Mouse (Mus musculus) heart, adult 2 months (tissue): ENCODE results near the gene Zbtb12. TPM values are rescaled to one million over a fixed set of nuclear protein-coding genes. Genes with fewer than 3 reads are reported as not detected.

Experiments used
- DNase-seq, 2 experiments: peaks; one replicate each; pipeline ENCODE4 v3.0.0; 2021
- H3K27ac ChIP-seq: fragments of 200-600 bp; 2 replicates; pipeline ENCODE4 v1.8.1; 2022
- H3K27me3 ChIP-seq: fragments of 200-500 bp; 2 replicates; pipeline ENCODE4 v1.6.1; 2012; ENCODE audit warnings: mild to moderate bottlenecking, low read length, inconsistent platforms, mixed read lengths; ENCODE audit not compliant: control insufficient read depth, insufficient read depth
- H3K36me3 ChIP-seq: fragments of 200-500 bp; 2 replicates; pipeline ENCODE4 v1.6.1; 2012; ENCODE audit warnings: low read length, inconsistent platforms; ENCODE audit not compliant: control insufficient read depth, insufficient read depth
- H3K4me1 ChIP-seq: fragments of 200-500 bp; 2 replicates; pipeline ENCODE4 v1.6.1; 2011; ENCODE audit warnings: low read length; ENCODE audit not compliant: control insufficient read depth, insufficient read depth
- H3K4me3 ChIP-seq: fragments of 200-600 bp; 2 replicates; pipeline ENCODE4 v1.8.1; 2022
- H3K79me2 ChIP-seq: fragments of 200-500 bp; replicated peaks from 2 replicates; pipeline ENCODE4 v1.6.1; 2012; ENCODE audit warnings: mild to moderate bottlenecking, inconsistent platforms, low read length, moderate library complexity, mixed read lengths; ENCODE audit not compliant: control insufficient read depth, insufficient read depth
- H3K9ac ChIP-seq: fragments of 200-500 bp; 2 replicates; pipeline ENCODE4 v1.6.1; 2012; ENCODE audit warnings: low read depth, mild to moderate bottlenecking, control low read depth, inconsistent platforms, low read length, mixed read lengths
- CTCF ChIP-seq: fragments of 200-600 bp; IDR thresholded peaks from 2 replicates; pipeline ENCODE4 v1.8.1; 2022; ENCODE audit warnings: antibody characterized with exemption, mild to moderate bottlenecking, moderate library complexity
- EP300 ChIP-seq: fragments of 200-500 bp; IDR thresholded peaks from 2 replicates; pipeline ENCODE4 v1.6.1; 2011; ENCODE audit warnings: low read depth, low read length, control low read depth; ENCODE audit not compliant: insufficient read depth
- POLR2A ChIP-seq: fragments of 200-500 bp; IDR thresholded peaks from 2 replicates; pipeline ENCODE4 v1.6.1; 2011; ENCODE audit warnings: mild to moderate bottlenecking, low read depth, low read length, control low read depth; ENCODE audit not compliant: insufficient read depth
- WGBS: fragments of 180-500 bp; shearing (Covaris S2); methylation state at CpG from one replicate; pipeline ENCODE4 v1.1.7; 2018; 5-methylcytosine and 5-hydroxymethylcytosine counted together
- intact Hi-C: fragments of 180-260 bp; cut with DNase I; formaldehyde crosslinking; loops from one replicate; pipeline ENCODE4 v1.15.1; 2025
- polyA plus RNA-seq: library from polyadenylated mRNA; depleted of rRNA; stranded (reverse); fragments of >200 nt; gene quantifications from 2 replicates; pipeline ENCODE4 v1.2.3, GENCODE M21; 2012
- total RNA-seq, 2 experiments: library from RNA; stranded (reverse); gene quantifications; 2 replicates each; pipeline ENCODE4 v1.2.3; 2021

The Zbtb12 gene
- total and polyA plus RNA-seq, 3 experiments, result 7.9 to 10.0 (median 9.0) TPM

DNA sequence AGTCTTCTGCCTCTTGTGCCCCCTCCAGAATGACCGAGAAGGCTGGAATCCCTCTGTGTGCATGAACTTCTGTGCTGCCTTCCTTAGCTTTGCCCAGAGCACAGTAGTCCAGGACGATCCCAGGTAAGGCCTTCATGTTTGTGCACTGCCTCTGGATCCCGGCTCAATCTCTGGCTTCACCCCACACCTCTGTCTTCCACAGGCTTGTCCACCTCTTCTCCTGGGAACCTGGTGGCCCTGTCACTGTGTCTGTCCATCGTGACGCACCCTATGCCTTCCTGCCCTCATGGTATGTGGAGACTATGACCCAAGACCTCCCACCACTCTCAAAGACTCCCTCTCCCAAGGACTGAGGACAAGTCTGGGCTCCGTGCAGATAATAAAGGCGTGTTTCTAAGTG is 40.5 kb upstream of the Zbtb12 start:
- TF ChIP-seq EP300 (no peak), CTCF (no peak), POLR2A (no peak)
- DNase-seq, result no peak
- Histone ChIP-seq H3K27me3 (no peaks in the 10 kb centered on the region), H3K4me1 (peaks cover 4% of the 10 kb centered on the region), H3K36me3 (no peaks in the 10 kb centered on the region), H3K9ac (no peak overlapping the region), H3K4me3 (no peak overlapping the region), H3K79me2 (peaks cover 2% of the 10 kb centered on the region; the same call in 1 of the 2 replicates), H3K27ac (no peak overlapping the region)
- WGBS, result 84% methylated on average over 7 of the region's 7 CpGs
- intact Hi-C loops, result loop anchor here (5.0 to 10.0 kb wide), 2 partner anchors 144 to 406 kb away; partner anchors contain the start of genes Ddx39b and Lsm2

DNA sequence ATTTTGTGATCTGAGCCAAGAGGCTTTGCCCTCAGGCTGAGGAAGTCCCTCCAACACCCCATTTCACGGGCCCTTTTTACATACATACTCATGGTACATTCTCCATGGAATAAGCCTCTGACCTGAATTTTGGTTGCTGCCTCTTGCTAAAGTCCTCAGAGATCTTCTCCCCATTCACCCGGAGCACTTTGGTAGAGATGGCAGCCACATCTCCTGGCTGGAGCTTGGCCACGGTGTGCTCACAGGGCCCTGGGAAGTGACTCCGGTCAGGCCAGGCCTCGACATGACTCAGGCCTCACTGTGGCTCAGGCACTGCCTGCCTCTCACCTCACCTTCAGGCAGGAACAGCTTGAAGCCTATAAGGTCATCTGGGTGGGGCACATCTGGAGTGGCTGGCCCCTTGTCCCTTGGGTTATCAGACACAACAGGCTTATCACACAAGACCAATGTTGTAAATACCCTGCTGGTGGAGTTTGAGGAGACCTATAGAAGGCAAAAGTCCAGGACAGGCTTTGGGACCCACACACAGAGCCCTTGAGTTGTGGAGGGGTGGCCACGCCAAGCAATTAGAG is 38.5 kb upstream of the Zbtb12 start:
- WGBS, result 82% methylated on average over 6 of the region's 6 CpGs
- peaks cover 2% of the 10 kb centered on the region; the same call in 1 of the 2 replicates for H3K79me2 ChIP-seq

DNA sequence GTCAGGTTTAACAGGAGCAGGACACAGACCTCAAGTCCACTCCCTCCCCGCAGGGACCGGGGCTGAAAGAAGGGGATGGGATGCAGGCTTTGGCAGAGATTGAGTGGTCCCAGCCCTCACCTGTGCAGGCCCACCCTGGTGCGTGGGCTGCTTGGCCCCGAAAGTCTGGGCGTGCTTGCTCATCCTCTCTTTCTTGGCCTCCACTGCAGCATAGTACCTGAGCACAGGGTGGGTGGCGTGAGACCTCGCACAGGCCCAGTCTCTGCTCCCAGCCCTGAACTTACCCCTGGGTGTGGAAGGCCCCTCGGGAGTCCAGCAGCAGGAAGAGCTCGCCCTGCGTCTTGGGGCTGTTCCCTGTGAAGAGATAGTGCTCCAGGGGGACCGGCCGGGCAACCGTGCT is 34.4 kb upstream of the Zbtb12 start:
- Histone ChIP-seq H3K36me3 (no peaks in the 10 kb centered on the region), H3K4me3 (no peak overlapping the region), H3K4me1 (peaks cover 3% of the 10 kb centered on the region), H3K27me3 (no peaks in the 10 kb centered on the region), H3K27ac (no peak overlapping the region), H3K9ac (no peak overlapping the region), H3K79me2 (no peaks in the 10 kb centered on the region)
- intact Hi-C loops, result no loop called here
- WGBS, result 87% methylated on average over 13 of the region's 13 CpGs
- TF ChIP-seq CTCF (no peak), POLR2A (no peak), EP300 (no peak)
- DNase-seq, result no peak

More for the DNA sequence above, 38.5 kb upstream of the Zbtb12 start:
- H3K4me1 ChIP-seq, result peaks cover 3% of the 10 kb centered on the region
- H3K27me3 ChIP-seq, result no peaks in the 10 kb centered on the region
- no peaks in the 10 kb centered on the region for H3K36me3 ChIP-seq
- intact Hi-C loops, result no loop called here
- H3K4me3 ChIP-seq, result no peak overlapping the region
- no peak overlapping the region for H3K9ac ChIP-seq
- no peak for TF ChIP-seq CTCF
- no peak for TF ChIP-seq POLR2A
- no peak for TF ChIP-seq EP300
- no peak for DNase-seq
- no peak overlapping the region for H3K27ac ChIP-seq

- 92% methylated on average over 6 of the region's 6 CpGs for WGBS
- DNase-seq, result no peak
- Histone ChIP-seq H3K36me3 (no peaks in the 10 kb centered on the region), H3K4me3 (no peak overlapping the region), H3K4me1 (peaks cover 3% of the 10 kb centered on the region), H3K79me2 (no peaks in the 10 kb centered on the region), H3K27me3 (no peaks in the 10 kb centered on the region), H3K27ac (no peak overlapping the region), H3K9ac (no peak overlapping the region)
- intact Hi-C loops, result no loop called here
- TF ChIP-seq POLR2A (no peak), CTCF (no peak), EP300 (no peak)
These were observed 32.1 kb upstream of the Zbtb12 start for GRCm38 (mm10) chr17:34847192-34847591.

DNA sequence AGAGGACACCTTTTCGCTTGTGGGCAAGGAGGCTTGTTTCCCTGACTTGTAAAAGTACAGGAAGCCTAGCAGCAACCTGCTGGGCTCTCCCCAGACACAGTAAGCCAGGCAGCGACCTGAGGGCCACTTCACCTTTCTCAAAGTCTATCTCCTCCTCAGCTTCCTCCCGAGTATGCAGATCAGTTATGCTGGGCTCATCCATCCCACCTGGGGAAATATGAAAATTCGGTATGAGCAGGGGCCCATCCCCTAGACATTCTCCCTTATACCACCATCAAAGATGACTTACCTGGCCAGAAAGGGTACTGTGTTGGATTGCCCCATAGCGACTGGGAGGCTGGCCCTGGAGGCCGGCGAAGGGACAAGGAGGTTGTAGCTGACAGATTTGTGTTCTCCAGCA is 31.7 kb upstream of the Zbtb12 start:
- Histone ChIP-seq H3K79me2 (no peaks in the 10 kb centered on the region), H3K27me3 (no peaks in the 10 kb centered on the region), H3K9ac (no peak overlapping the region), H3K36me3 (no peaks in the 10 kb centered on the region), H3K4me3 (no peak overlapping the region), H3K27ac (no peak overlapping the region), H3K4me1 (peaks cover 3% of the 10 kb centered on the region)
- WGBS, result 94% methylated on average over 7 of the region's 7 CpGs
- intact Hi-C loops, result no loop called here
- TF ChIP-seq POLR2A, result no peak
- no peak for TF ChIP-seq EP300
- no peak for TF ChIP-seq CTCF
- DNase-seq, result no peak

DNA sequence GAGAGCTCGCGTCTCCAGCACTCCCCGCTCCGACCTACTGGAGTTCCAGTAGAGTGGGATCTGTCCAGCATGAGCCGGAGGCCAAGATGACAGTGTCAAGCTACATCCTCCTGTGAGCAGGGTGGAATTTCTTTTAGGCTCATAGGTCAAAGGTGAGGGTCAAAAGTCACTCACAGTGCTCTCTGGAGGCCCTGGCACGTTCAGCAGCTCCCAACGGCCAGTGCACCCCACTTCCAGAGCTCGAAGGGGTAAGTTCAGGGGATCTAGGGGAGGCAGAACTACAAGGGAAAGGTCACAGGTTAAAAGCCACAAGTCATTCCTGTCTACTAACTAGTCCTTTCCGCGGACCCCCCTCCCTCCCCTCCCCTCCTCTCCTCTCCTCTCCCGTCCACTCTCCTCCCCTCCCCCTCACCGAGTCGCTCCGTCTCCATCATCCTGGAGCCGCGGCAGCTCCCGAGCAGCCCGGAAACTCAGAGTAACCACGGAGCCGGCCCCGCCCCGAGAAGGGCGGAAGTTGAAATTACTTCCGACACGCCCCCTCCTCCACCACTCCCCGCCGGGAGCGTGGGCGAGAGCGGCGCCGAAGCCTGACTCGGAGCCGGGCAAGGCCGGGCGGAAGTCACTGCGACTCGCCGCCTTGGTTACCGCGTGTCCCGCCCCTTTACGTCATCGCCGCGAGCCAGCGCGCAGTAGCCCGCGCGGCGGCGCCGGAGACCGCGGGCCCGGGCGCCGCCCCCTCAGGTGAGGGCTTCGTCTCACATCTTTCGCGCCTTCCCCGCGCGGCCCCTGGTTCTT is 29.4 kb upstream of the Zbtb12 start, which contains the start of the genes Skiv2l and Nelfe:
TSS of gene Skiv2l (minus strand) at position 489 of the 795 bp plus-strand sequence.
TSS of gene Nelfe (plus strand) at position 670 of the 795 bp plus-strand sequence.
- DNase-seq, result peak; percentile 98 to 99
- Histone ChIP-seq H3K79me2 (no peaks in the 10 kb centered on the region), H3K4me3 (peak within 1 kb of the TSS; percentile 100), H3K36me3 (no peaks in the 10 kb centered on the region), H3K4me1 (peaks cover 3% of the 10 kb centered on the region), H3K27ac (peak within 1 kb of the TSS; percentile 74), H3K9ac (peak within 1 kb of the TSS; percentile 81), H3K27me3 (no peaks in the 10 kb centered on the region)
- 1% methylated on average over 65 of the region's 65 CpGs for WGBS
- TF ChIP-seq CTCF (peak; percentile 53), EP300 (no peak), POLR2A (peak; percentile 12; the same call in 1 of the 2 replicates)
- intact Hi-C loops, result loop anchor here (1.0 to 10.0 kb wide), 3 partner anchors 13 to 385 kb away; partner anchors contain the start of genes Atp6v1g2, Dxo and Nfkbil1
